ENCODE assay signal across 22 mouse cellular contexts in genomic region chr3:138601076-138601475, GRCm38 (mm10).
A peak's percentile ranks its signal among the peaks of the same experiment; 100 is the strongest.
DNase-seq lines count a peak whose midpoint lies in the region; ATAC-seq lines count a peak whose summit lies in the region.
"Had no signal": no experiment of that assay in that cellular context is flagged by ENCODE, and none has a peak within 500 bp of the region (broad histone marks: within the 10 kb centered on the region; RNA-seq: fewer than 3 reads in every experiment).

No protein-coding gene starts in this region.

- no peak overlapping the region for H3K9ac ChIP-seq in kidney, embryonic 14.5 days (ENCODE audit: low read depth, low read length)
- H3K9ac ChIP-seq in liver, embryonic 12.5 days = no peak overlapping the region
- H3K9ac ChIP-seq in liver, embryonic 11.5 days (ENCODE audit: low read depth, low read length) = no peak overlapping the region
- H3K9ac ChIP-seq: embryonic facial prominence, embryonic 15.5 days; forebrain, embryonic 15.5 days; hindbrain, embryonic 12.5 days had no signal

- H3K27me3 ChIP-seq in kidney, embryonic 14.5 days (ENCODE audit: control insufficient read depth, insufficient read depth, low read length) = no peaks in the 10 kb centered on the region
- peaks cover 19% of the 10 kb centered on the region; the same call in 1 of the 2 replicates for H3K27me3 ChIP-seq in liver, embryonic 12.5 days (replicated peaks)
- H3K27me3 ChIP-seq in liver, embryonic 11.5 days (replicated peaks; ENCODE audit: control insufficient read depth, insufficient read depth, low read length) = no peaks in the 10 kb centered on the region
- H3K27me3 ChIP-seq: embryonic facial prominence, embryonic 15.5 days; forebrain, embryonic 15.5 days; hindbrain, embryonic 12.5 days had no signal

- H3K27ac ChIP-seq in kidney, embryonic 14.5 days (ENCODE audit: low read depth, low read length) = no peak overlapping the region
- no peak overlapping the region for H3K27ac ChIP-seq in liver, embryonic 12.5 days
- no peak overlapping the region for H3K27ac ChIP-seq in liver, embryonic 11.5 days (ENCODE audit: low read depth, low read length)
- H3K27ac ChIP-seq: embryonic facial prominence, embryonic 15.5 days; forebrain, embryonic 15.5 days; heart, embryonic 10.5 days; hindbrain, embryonic 12.5 days; hindbrain, postnatal 0 days had no signal

- 31% methylated on average over 4 of the region's 4 CpGs for WGBS in kidney, embryonic 14.5 days
- WGBS in liver, embryonic 12.5 days (ENCODE audit: insufficient replicate concordance) = 59% methylated on average over 4 of the region's 4 CpGs
- WGBS in liver, embryonic 11.5 days = 74% methylated on average over 4 of the region's 4 CpGs

- no peaks in the 10 kb centered on the region for H3K9me3 ChIP-seq in kidney, embryonic 14.5 days (ENCODE audit: control insufficient read depth, low read length)
- no peaks in the 10 kb centered on the region for H3K9me3 ChIP-seq in liver, embryonic 12.5 days (replicated peaks)
- no peaks in the 10 kb centered on the region for H3K9me3 ChIP-seq in liver, embryonic 11.5 days (ENCODE audit: control insufficient read depth, low read length)
- H3K9me3 ChIP-seq: embryonic facial prominence, embryonic 15.5 days; forebrain, embryonic 15.5 days; G1E; heart, embryonic 10.5 days; hindbrain, embryonic 12.5 days had no signal

- H3K36me3 ChIP-seq in kidney, embryonic 14.5 days (ENCODE audit: control insufficient read depth, insufficient read depth, low read length) = no peaks in the 10 kb centered on the region
- no peaks in the 10 kb centered on the region for H3K36me3 ChIP-seq in liver, embryonic 12.5 days
- no peaks in the 10 kb centered on the region for H3K36me3 ChIP-seq in liver, embryonic 11.5 days (ENCODE audit: control insufficient read depth, insufficient read depth, low read length)
- H3K36me3 ChIP-seq: embryonic facial prominence, embryonic 15.5 days; forebrain, embryonic 15.5 days; G1E; heart, embryonic 10.5 days; hindbrain, embryonic 12.5 days had no signal

- peak; percentile 76; the same call in 1 of the 2 replicates for ATAC-seq in kidney, embryonic 14.5 days (ENCODE audit: low FRiP score, low TSS enrichment)
- ATAC-seq in liver, embryonic 12.5 days = peak; percentile 21; the same call in 1 of the 2 replicates
- ATAC-seq in liver, embryonic 11.5 days (replicated peaks; ENCODE audit: low FRiP score) = no peak
- no peak for ATAC-seq in erythroid progenitor cell, adult 5-6 weeks (replicated peaks; ENCODE audit: low FRiP score, poor library complexity, severe bottlenecking)
- ATAC-seq: forebrain, embryonic 15.5 days; hindbrain, postnatal 0 days had no signal

- 0 out of 2 replicates have a peak, but pooled peaks cover 5% of the 10 kb centered on the region for H3K4me1 ChIP-seq in kidney, embryonic 14.5 days (ENCODE audit: control insufficient read depth, insufficient read depth, low read length)
- H3K4me1 ChIP-seq in liver, embryonic 12.5 days = no peaks in the 10 kb centered on the region
- no peaks in the 10 kb centered on the region for H3K4me1 ChIP-seq in liver, embryonic 11.5 days (replicated peaks; ENCODE audit: control insufficient read depth, insufficient read depth, low read length)
- H3K4me1 ChIP-seq: embryonic facial prominence, embryonic 15.5 days; forebrain, embryonic 15.5 days; heart, embryonic 10.5 days; hindbrain, embryonic 12.5 days had no signal

- no peak for DNase-seq in kidney, postnatal 10 days
- no peak for DNase-seq in liver, embryonic 11.5 days (ENCODE audit: low spot score)
- DNase-seq in adrenal gland, postnatal 10 days = peak; percentile 39
- peak; percentile 41 to 48 for DNase-seq in adrenal gland, postnatal 36 days
- DNase-seq: cerebellum, adult 18-20 months; cerebellum, adult 9-11 months; cerebellum, postnatal 36 days; gastrocnemius, postnatal 10 days; heart, adult 18-20 months; heart, postnatal 10 days; heart, postnatal 4 days; kidney, adult 18-20 months had no signal

- no peak overlapping the region for H3K4me3 ChIP-seq in kidney, embryonic 14.5 days (ENCODE audit: low read length)
- H3K4me3 ChIP-seq in liver, embryonic 12.5 days = no peak overlapping the region
- no peak overlapping the region for H3K4me3 ChIP-seq in liver, embryonic 11.5 days (ENCODE audit: low read depth, low read length)
- H3K4me3 ChIP-seq: embryonic facial prominence, embryonic 15.5 days; erythroblast, embryonic 14.5 days; forebrain, embryonic 15.5 days; heart, embryonic 10.5 days; hindbrain, embryonic 12.5 days had no signal

- no peak overlapping the region for H3K4me2 ChIP-seq in kidney, embryonic 14.5 days (replicated peaks; ENCODE audit: low read depth, low read length)
- H3K4me2 ChIP-seq in liver, embryonic 12.5 days = no peak overlapping the region
- no peak overlapping the region for H3K4me2 ChIP-seq in liver, embryonic 11.5 days
- H3K4me2 ChIP-seq: embryonic facial prominence, embryonic 15.5 days; forebrain, embryonic 15.5 days; hindbrain, embryonic 12.5 days had no signal

Comparison
In these comparisons a context has a peak if more than half of its experiments do, and no peak if none do; other contexts are left out.
1. ATAC-seq: peak in kidney, embryonic 14.5 days (single experiment) and liver, embryonic 12.5 days (single experiment); none in liver, embryonic 11.5 days (single experiment) and erythroid progenitor cell, adult 5-6 weeks (single experiment).
2. DNase-seq: peak in adrenal gland, postnatal 10 days (single experiment) and adrenal gland, postnatal 36 days (2 of 2); none in kidney, postnatal 10 days (single experiment) and liver, embryonic 11.5 days (single experiment).